Mouse (Mus musculus): ENCODE measurements at regions not wholly inside any gene's neighbourhood (a gene's known extent, or its start where the extent isn't known, plus 50 kb on each side); places are given as distances from the start of the nearest gene placed in this dataset.

DNA sequence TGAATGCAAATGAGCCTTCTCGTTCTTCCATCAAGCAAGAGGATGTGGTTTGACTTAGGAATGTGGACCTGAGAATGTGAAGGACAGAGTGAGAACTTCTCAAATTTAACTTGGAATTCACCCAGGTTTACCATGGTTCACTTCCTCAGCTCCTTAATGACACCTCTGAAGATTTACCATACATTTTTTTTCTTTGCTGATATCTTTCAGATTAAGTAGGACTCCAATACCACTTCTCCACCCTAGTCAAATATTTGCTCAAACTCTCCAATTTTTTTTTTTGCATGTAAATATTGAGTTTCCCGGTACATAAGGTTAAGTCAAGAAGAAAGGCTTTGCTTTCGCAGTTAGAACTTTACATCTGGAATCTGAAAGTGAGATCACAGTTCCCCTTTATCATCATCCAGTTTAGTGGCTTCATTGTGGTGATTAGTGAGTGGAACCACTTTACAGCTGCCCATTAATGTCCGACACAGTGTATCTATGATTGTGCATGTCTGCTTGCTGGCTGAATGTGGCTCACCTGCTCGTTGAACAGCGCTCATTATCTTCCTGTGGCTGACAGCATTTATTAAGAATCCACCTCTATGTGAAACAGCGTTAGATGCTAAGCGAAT, 446.0 kb upstream of the Adam34 start:
- H3K27me3 ChIP-seq (replicated peaks) = no peaks in the 10 kb centered on the region
- 0 out of 2 replicates have a peak overlapping the region, but pooled peaks have one; percentile 7 for H3K27ac ChIP-seq
- H3K9me3 ChIP-seq = no peaks in the 10 kb centered on the region
- no peak overlapping the region for H3K9ac ChIP-seq
- no peak overlapping the region for H3K4me2 ChIP-seq
- H3K4me1 ChIP-seq = no peaks in the 10 kb centered on the region
- peak; percentile 79 for ATAC-seq (ENCODE audit: insufficient read depth, low FRiP score, low read depth)
- no peak overlapping the region for H3K4me3 ChIP-seq (replicated peaks)
- 54% methylated on average over 8 of the region's 8 CpGs for whole genome bisulfite sequencing
- no peaks in the 10 kb centered on the region for H3K36me3 ChIP-seq

- Histone ChIP-seq H3K4me1 (no peaks in the 10 kb centered on the region), H3K4me3 (replicated peaks) (no peak overlapping the region), H3K27ac (no peak overlapping the region), H3K9ac (no peak overlapping the region), H3K36me3 (no peaks in the 10 kb centered on the region), H3K4me2 (no peak overlapping the region), H3K27me3 (replicated peaks) (no peaks in the 10 kb centered on the region), H3K9me3 (no peaks in the 10 kb centered on the region)
- peak; percentile 88 for ATAC-seq (ENCODE audit: insufficient read depth, low FRiP score, low read depth)
- 12% methylated on average over 6 of the region's 6 CpGs for WGBS
Observed at GRCm38 (mm10) chr8:44165115-44165514, 455.3 kb upstream of the Adam34 start.

GRCm38 (mm10) chr8:44177016-44177415, 467.2 kb upstream of the Adam34 start:
- H3K4me1 ChIP-seq = no peaks in the 10 kb centered on the region
- no peak overlapping the region for H3K9ac ChIP-seq
- 24% methylated on average over 4 of the region's 4 CpGs for WGBS
- H3K27ac ChIP-seq = no peak overlapping the region
- no peak for ATAC-seq (ENCODE audit: insufficient read depth, low FRiP score, low read depth)
- H3K4me2 ChIP-seq = no peak overlapping the region
- no peak overlapping the region for H3K4me3 ChIP-seq (replicated peaks)
- H3K36me3 ChIP-seq = no peaks in the 10 kb centered on the region
- H3K27me3 ChIP-seq (replicated peaks) = no peaks in the 10 kb centered on the region
- H3K9me3 ChIP-seq = no peaks in the 10 kb centered on the region

GRCm38 (mm10) chr8:44202228-44202627, 492.4 kb upstream of the Adam34 start:
- WGBS = 77% methylated on average over 2 of the region's 2 CpGs
- ATAC-seq (ENCODE audit: insufficient read depth, low FRiP score, low read depth) = no peak
- Histone ChIP-seq H3K36me3 (no peaks in the 10 kb centered on the region), H3K9me3 (no peaks in the 10 kb centered on the region), H3K4me3 (replicated peaks) (no peak overlapping the region), H3K9ac (no peak overlapping the region), H3K4me2 (no peak overlapping the region), H3K27me3 (replicated peaks) (no peaks in the 10 kb centered on the region), H3K27ac (no peak overlapping the region), H3K4me1 (no peaks in the 10 kb centered on the region)

- H3K4me1 ChIP-seq = no peaks in the 10 kb centered on the region
- no peaks in the 10 kb centered on the region for H3K9me3 ChIP-seq
- ATAC-seq (ENCODE audit: insufficient read depth, low FRiP score, low read depth) = no peak
- H3K4me3 ChIP-seq (replicated peaks) = no peak overlapping the region
- no peaks in the 10 kb centered on the region for H3K27me3 ChIP-seq (replicated peaks)
- no peaks in the 10 kb centered on the region for H3K36me3 ChIP-seq
- no peak overlapping the region for H3K4me2 ChIP-seq
- WGBS = 66% methylated on average over 11 of the region's 11 CpGs
- no peak overlapping the region for H3K9ac ChIP-seq
- H3K27ac ChIP-seq = no peak overlapping the region
Observed at GRCm38 (mm10) chr8:44206391-44207170, 496.7 kb upstream of the Adam34 start.

DNA sequence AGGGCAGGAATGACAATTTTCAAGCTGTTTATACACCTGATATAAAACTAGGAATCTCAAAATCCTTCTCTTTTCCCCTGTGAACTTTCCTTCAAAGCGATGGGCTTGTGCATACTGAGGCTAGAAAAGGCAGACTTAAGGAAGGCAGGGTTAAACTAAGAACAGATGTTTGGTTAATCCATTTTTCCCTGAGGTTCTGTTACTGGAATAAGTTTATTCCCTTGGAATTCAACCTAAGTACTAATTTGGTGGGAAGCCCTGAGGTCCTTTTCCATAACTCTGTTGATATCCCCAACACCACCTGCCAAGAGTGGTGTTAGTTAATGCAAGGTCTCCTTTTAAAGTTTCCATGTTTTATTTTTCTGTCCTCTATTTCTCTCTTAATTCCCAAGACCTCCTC, 512.5 kb upstream of the Adam34 start:
- Histone ChIP-seq H3K9ac (no peak overlapping the region), H3K36me3 (no peaks in the 10 kb centered on the region), H3K27me3 (replicated peaks) (no peaks in the 10 kb centered on the region), H3K9me3 (no peaks in the 10 kb centered on the region), H3K4me3 (replicated peaks) (no peak overlapping the region), H3K4me2 (no peak overlapping the region), H3K4me1 (no peaks in the 10 kb centered on the region), H3K27ac (no peak overlapping the region)
- no peak for ATAC-seq (ENCODE audit: insufficient read depth, low FRiP score, low read depth)
- WGBS = 85% methylated on average over 1 of the region's 1 CpGs

DNA sequence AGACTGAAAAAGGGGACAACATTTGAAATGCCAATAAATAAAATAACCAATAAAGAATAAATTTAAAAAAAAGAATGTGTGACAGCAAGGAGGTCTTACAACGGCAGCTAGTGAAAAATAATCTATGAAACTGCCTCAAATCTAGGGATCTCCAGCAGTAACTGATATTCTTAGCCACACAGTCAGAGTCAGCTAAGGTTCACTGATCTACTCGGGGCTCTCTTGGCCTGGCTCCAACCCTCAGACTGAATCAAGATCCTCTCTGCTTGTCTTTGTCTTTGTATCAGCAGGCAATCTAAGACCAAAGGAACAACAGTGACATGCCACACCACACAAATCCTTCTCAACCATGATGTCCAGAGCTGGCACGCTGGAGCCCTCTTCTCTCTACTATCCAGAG, 542.5 kb upstream of the Adam34 start:
- H3K9ac ChIP-seq = no peak overlapping the region
- H3K9me3 ChIP-seq = no peaks in the 10 kb centered on the region
- no peak for ATAC-seq (ENCODE audit: insufficient read depth, low FRiP score, low read depth)
- WGBS = 70% methylated on average over 3 of the region's 3 CpGs
- H3K27ac ChIP-seq = no peak overlapping the region
- H3K4me2 ChIP-seq = no peak overlapping the region
- no peaks in the 10 kb centered on the region for H3K27me3 ChIP-seq (replicated peaks)
- H3K4me1 ChIP-seq = no peaks in the 10 kb centered on the region
- no peak overlapping the region for H3K4me3 ChIP-seq (replicated peaks)
- no peaks in the 10 kb centered on the region for H3K36me3 ChIP-seq

DNA sequence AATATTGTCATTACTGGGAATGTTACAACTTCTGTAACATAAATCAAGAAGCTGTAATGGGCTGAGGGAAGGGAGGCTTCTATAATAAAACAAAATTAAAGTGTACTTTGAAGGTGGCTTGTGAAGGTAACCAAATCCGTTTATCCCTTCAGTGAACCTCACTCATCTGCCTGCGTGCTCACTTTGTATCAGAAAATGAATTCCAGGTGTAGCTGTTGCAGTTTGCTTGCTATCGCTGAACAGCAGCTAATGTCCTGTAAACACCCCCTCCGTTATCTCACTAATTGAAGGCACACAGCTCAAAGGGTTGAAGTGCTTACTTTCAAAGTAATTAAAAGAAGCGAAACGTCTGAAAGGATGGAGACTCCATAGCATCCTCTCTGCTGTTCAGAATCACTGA, 547.2 kb upstream of the Adam34 start:
- no peaks in the 10 kb centered on the region for H3K36me3 ChIP-seq
- ATAC-seq (ENCODE audit: insufficient read depth, low FRiP score, low read depth) = no peak
- no peak overlapping the region for H3K9ac ChIP-seq
- H3K4me2 ChIP-seq = no peak overlapping the region
- 41% methylated on average over 6 of the region's 6 CpGs for WGBS
- H3K9me3 ChIP-seq = no peaks in the 10 kb centered on the region
- no peaks in the 10 kb centered on the region for H3K4me1 ChIP-seq
- no peaks in the 10 kb centered on the region for H3K27me3 ChIP-seq (replicated peaks)
- no peak overlapping the region for H3K4me3 ChIP-seq (replicated peaks)
- no peak overlapping the region for H3K27ac ChIP-seq

DNA sequence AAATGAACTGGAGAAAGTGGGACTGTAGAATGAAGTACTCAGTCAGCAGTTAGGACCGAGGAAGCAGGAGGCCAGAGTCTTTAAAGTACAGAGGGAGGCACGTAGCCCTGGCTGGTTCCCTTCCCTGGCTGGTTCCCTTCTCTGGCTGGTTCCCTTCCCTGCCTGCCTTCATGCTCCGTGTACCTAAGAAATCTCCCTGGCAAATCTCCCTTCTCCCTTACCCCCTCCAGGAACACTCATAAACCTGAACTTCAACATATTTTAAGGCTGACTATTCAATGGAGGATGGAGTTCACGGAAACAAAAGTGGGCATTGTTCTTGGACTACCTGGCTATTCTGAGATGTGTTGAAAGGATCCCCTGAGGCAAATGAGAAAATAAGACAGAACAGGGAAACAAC, 551.2 kb upstream of the Adam34 start:
- ATAC-seq (ENCODE audit: insufficient read depth, low FRiP score, low read depth) = no peak; the same call in 1 of the 2 replicates
- Histone ChIP-seq H3K4me2 (no peak overlapping the region), H3K9ac (no peak overlapping the region), H3K9me3 (no peaks in the 10 kb centered on the region), H3K27me3 (replicated peaks) (no peaks in the 10 kb centered on the region), H3K27ac (no peak overlapping the region), H3K4me3 (replicated peaks) (no peak overlapping the region), H3K36me3 (no peaks in the 10 kb centered on the region), H3K4me1 (no peaks in the 10 kb centered on the region)
- 54% methylated on average over 4 of the region's 4 CpGs for WGBS

DNA sequence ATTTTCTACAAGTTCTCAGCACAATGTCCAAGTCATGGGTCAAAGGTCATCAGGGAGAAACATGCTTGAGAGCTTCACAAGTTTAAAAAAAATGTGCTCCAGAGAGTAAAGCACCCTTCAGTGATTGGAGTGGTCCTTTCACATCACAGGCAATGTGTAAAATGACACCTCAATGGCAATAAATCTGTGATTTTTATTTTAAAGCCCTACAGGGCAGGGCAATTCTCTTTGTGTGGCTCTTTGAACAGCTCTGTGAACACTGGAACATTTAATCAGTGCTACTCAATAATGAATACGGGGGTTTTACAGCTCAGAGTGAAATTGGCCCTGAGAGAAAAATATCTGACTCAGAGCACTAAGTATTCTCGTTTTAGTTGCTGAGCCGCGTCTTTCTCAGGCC, 563.5 kb upstream of the Adam34 start:
- 68% methylated on average over 4 of the region's 4 CpGs for WGBS
- ATAC-seq (ENCODE audit: insufficient read depth, low FRiP score, low read depth) = no peak
- H3K9me3 ChIP-seq = no peaks in the 10 kb centered on the region
- no peaks in the 10 kb centered on the region for H3K27me3 ChIP-seq (replicated peaks)
- H3K9ac ChIP-seq = no peak overlapping the region
- H3K4me3 ChIP-seq (replicated peaks) = no peak overlapping the region
- no peak overlapping the region for H3K4me2 ChIP-seq
- no peaks in the 10 kb centered on the region for H3K36me3 ChIP-seq
- H3K27ac ChIP-seq = no peak overlapping the region
- H3K4me1 ChIP-seq = no peaks in the 10 kb centered on the region

GRCm38 (mm10) chr8:44318216-44318615, 608.4 kb upstream of the Adam34 start:
- no peak overlapping the region for H3K4me3 ChIP-seq (replicated peaks)
- H3K27me3 ChIP-seq (replicated peaks) = no peaks in the 10 kb centered on the region
- no peak overlapping the region for H3K9ac ChIP-seq
- H3K4me2 ChIP-seq = no peak overlapping the region
- H3K27ac ChIP-seq = no peak overlapping the region
- no peaks in the 10 kb centered on the region for H3K4me1 ChIP-seq
- no peak for ATAC-seq (ENCODE audit: insufficient read depth, low FRiP score, low read depth)
- no peaks in the 10 kb centered on the region for H3K36me3 ChIP-seq
- no peaks in the 10 kb centered on the region for H3K9me3 ChIP-seq

GRCm38 (mm10) chr8:44334323-44334993, 600.8 kb upstream of the Fat1 start:
- WGBS = 75% methylated on average over 6 of the region's 6 CpGs
- H3K27me3 ChIP-seq (replicated peaks) = no peaks in the 10 kb centered on the region
- ATAC-seq (ENCODE audit: insufficient read depth, low FRiP score, low read depth) = no peak
- H3K9me3 ChIP-seq = no peaks in the 10 kb centered on the region
- H3K4me3 ChIP-seq (replicated peaks) = no peak overlapping the region
- H3K27ac ChIP-seq = no peak overlapping the region
- no peaks in the 10 kb centered on the region for H3K4me1 ChIP-seq
- H3K9ac ChIP-seq = no peak overlapping the region
- no peak overlapping the region for H3K4me2 ChIP-seq
- no peaks in the 10 kb centered on the region for H3K36me3 ChIP-seq

All from stomach, embryonic 15.5 days (tissue).